ENCODE assay signal across 9 mouse cellular contexts in the genomic region with DNA sequence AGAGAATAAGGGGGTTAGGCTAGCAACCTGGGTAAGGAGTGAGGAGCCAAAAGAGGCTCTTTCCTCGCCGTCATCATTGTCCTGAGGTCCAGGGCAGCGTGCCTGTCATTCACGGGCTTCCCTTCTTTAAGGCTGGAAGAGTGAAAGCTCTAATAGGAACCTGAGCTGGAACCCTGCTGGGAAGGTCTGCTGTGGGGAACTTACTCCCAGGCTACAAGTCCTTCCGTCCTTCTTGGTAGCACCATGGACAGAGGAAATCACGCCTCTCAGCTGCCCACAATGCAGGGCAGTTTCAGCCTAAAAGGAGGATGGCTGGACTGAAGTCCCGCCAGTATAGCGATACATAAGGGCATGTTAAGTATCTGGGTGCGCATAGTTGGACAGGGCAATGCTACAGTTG. TPM values are rescaled to one million over a fixed set of nuclear protein-coding genes. Genes with fewer than 3 reads are reported as not detected.
A peak's percentile ranks its signal among the peaks of the same experiment; 100 is the strongest.
DNase-seq lines count a peak whose midpoint lies in the region; ATAC-seq and TF ChIP-seq lines count a peak whose summit lies in the region.
"Had no signal": no experiment of that assay in that cellular context is flagged by ENCODE, and none has a peak within 500 bp of the region (broad histone marks: within the 10 kb centered on the region; RNA-seq: fewer than 3 reads in every experiment).

No protein-coding gene starts in this region.

- peaks cover 55% of the 10 kb centered on the region for H3K27me3 ChIP-seq in forebrain, embryonic 11.5 days (ENCODE audit: control insufficient read depth, insufficient read depth, low read length)
- peaks cover 17% of the 10 kb centered on the region for H3K27me3 ChIP-seq in midbrain, postnatal 0 days (ENCODE audit: insufficient read depth, low read length)

- 4% methylated on average over 9 of the region's 9 CpGs for WGBS in forebrain, embryonic 11.5 days
- WGBS in midbrain, postnatal 0 days, result 25% methylated on average over 9 of the region's 9 CpGs

- no peak overlapping the region for H3K27ac ChIP-seq in forebrain, embryonic 11.5 days (ENCODE audit: low read depth, low read length)
- no peak overlapping the region for H3K27ac ChIP-seq in midbrain, postnatal 0 days (ENCODE audit: low read depth, low read length)
- H3K27ac ChIP-seq: lung, embryonic 15.5 days had no signal

- ATAC-seq in forebrain, embryonic 11.5 days (replicated peaks; ENCODE audit: low FRiP score), result no peak
- ATAC-seq in midbrain, postnatal 0 days (ENCODE audit: low FRiP score), result no peak
- ATAC-seq in monocyte, adult 5-6 weeks (replicated peaks; ENCODE audit: insufficient number of reproducible peaks, low FRiP score, low TSS enrichment, poor library complexity, severe bottlenecking), result no peak

- no peaks in the 10 kb centered on the region for H3K9me3 ChIP-seq in forebrain, embryonic 11.5 days (ENCODE audit: control insufficient read depth, low read length)
- H3K9me3 ChIP-seq in midbrain, postnatal 0 days (ENCODE audit: low read length), result no peaks in the 10 kb centered on the region
- H3K9me3 ChIP-seq: lung, embryonic 15.5 days had no signal

- TF ChIP-seq CTCF in midbrain, postnatal 0 days (IDR thresholded peaks at IDR 0.05), result no peak

- peaks cover 2% of the 10 kb centered on the region; the same call in 1 of the 2 replicates for H3K4me1 ChIP-seq in forebrain, embryonic 11.5 days (replicated peaks; ENCODE audit: control insufficient read depth, insufficient read depth, low read length)
- no peaks in the 10 kb centered on the region for H3K4me1 ChIP-seq in midbrain, postnatal 0 days (ENCODE audit: insufficient read depth, low read length)

- no peaks in the 10 kb centered on the region for H3K36me3 ChIP-seq in forebrain, embryonic 11.5 days (ENCODE audit: control insufficient read depth, insufficient read depth, low read length)
- H3K36me3 ChIP-seq in midbrain, postnatal 0 days (ENCODE audit: insufficient read depth, low read length), result no peaks in the 10 kb centered on the region
- H3K36me3 ChIP-seq: lung, embryonic 15.5 days had no signal

- H3K4me2 ChIP-seq in forebrain, embryonic 11.5 days (ENCODE audit: low read depth, low read length, severe bottlenecking), result no peak overlapping the region
- peak overlapping the region; percentile 15; the same call in 1 of the 2 replicates for H3K4me2 ChIP-seq in midbrain, postnatal 0 days (ENCODE audit: low read depth, low read length, poor library complexity, severe bottlenecking)
- H3K4me2 ChIP-seq: lung, embryonic 15.5 days had no signal

- H3K9ac ChIP-seq in forebrain, embryonic 11.5 days (ENCODE audit: low read length), result no peak overlapping the region
- no peak overlapping the region for H3K9ac ChIP-seq in midbrain, postnatal 0 days (replicated peaks; ENCODE audit: low read length, poor library complexity, severe bottlenecking)
- H3K9ac ChIP-seq: lung, embryonic 15.5 days had no signal

- no peak overlapping the region for H3K4me3 ChIP-seq in forebrain, embryonic 11.5 days (ENCODE audit: low read depth, low read length)
- H3K4me3 ChIP-seq in midbrain, postnatal 0 days (ENCODE audit: low read depth, low read length), result no peak overlapping the region
- H3K4me3 ChIP-seq: lung, embryonic 15.5 days had no signal

- peak; percentile 60 for DNase-seq in urinary bladder, postnatal 14 days (ENCODE audit: low spot score)
- DNase-seq in urinary bladder, adult 18-20 months (ENCODE audit: low spot score in 2 of 2), result no peak
- peak; percentile 66 for DNase-seq in forebrain, embryonic 11.5 days (ENCODE audit: low spot score)
- peak; percentile 55 to 73 for DNase-seq in kidney, postnatal 36 days
- no peak for DNase-seq in midbrain, postnatal 0 days (ENCODE audit: low spot score)
- DNase-seq in right cerebral cortex, postnatal 14 days, result no peak
- DNase-seq in layer of hippocampus, postnatal 36 days, result no peak

RNA-seq across cellular contexts. Expression of gene Insm1, which starts 4.8 kb away (rescaled TPM):
- polyA plus RNA-seq in forebrain, embryonic 11.5 days (2014; fragmentation: Nextera tagmentation; extraction: Ambion mirVana), result 5.0 and 8.7 TPM in 2 replicates
- total RNA-seq in midbrain, postnatal 0 days (2014; rRNA removed), result 13.9 and 20.6 TPM in 2 replicates
- polyA plus RNA-seq in midbrain, postnatal 0 days (2015; fragmentation: Nextera tagmentation; extraction: Ambion mirVana), result 1.5 and 1.9 TPM in 2 replicates
- not detected in 3 replicates for total RNA-seq in monocyte, adult 5-6 weeks (2017)
- 1 to 10 TPM; 7.1 to 7.7 TPM for total RNA-seq in layer of hippocampus, postnatal 36 days (2021)

Comparison
In these comparisons a context has a peak if more than half of its experiments do, and no peak if none do; other contexts are left out.
1. DNase-seq: peak in urinary bladder, postnatal 14 days (single experiment), forebrain, embryonic 11.5 days (single experiment) and kidney, postnatal 36 days (2 of 2); none in urinary bladder, adult 18-20 months (0 of 2), midbrain, postnatal 0 days (single experiment), right cerebral cortex, postnatal 14 days (single experiment) and layer of hippocampus, postnatal 36 days (0 of 2).